Mouse (Mus musculus) liver, adult 2 months (tissue): ENCODE results near the gene Slc35d3.

Experiments
- CTCF ChIP-seq: fragments of 200-500 bp; IDR thresholded peaks from 2 replicates; pipeline ENCODE4 v1.5.1; 2011; ENCODE audit warnings: low read depth, low read length, control low read depth
- POLR2A ChIP-seq: fragments of 200-500 bp; IDR thresholded peaks from 2 replicates; pipeline ENCODE4 v1.6.1; 2011; ENCODE audit warnings: low read length, control low read depth; ENCODE audit not compliant: insufficient read depth; ENCODE audit errors: extremely low read depth

- TF ChIP-seq POLR2A, result no peak
- no peak for TF ChIP-seq CTCF
Observed at GRCm38 (mm10) chr10:19876669-19877068, 25.4 kb upstream of the Slc35d3 start.
